Mouse (Mus musculus): Measurements from ENCODE around the gene Hcrtr1. TPM values are rescaled to one million over a fixed set of nuclear protein-coding genes. Genes with fewer than 3 reads are reported as not detected.

The Hcrtr1 gene
- polyA plus RNA-seq, 1 experiment, result 4.5 TPM

DNA sequence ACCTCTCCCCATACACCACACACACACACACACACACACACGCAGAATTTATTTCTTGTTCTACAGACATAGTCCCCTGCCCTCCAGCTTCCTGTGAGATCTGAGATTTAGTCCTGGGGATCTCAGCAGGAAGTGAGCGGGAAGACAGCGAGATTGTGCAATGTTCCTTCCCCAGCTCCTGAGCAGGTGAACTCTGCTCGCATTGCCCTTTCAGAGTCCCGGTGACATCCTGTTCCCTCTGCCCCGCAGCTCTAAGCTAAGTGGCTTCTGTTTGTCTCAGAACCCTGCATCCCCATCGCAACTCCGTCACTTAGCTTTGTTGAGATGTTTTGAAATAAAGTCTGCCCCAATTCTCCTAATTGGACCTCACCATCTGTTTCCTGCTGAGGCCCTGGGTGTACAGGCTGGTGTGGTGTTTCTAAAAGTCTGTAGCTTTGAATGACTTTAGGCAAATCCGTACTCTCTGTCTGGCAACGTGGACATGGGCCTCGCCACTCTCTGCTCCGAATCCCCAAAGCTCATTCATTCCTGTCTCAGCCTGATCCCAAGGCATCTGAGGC lies 17.7 kb upstream of the Hcrtr1 start:
- Histone ChIP-seq H3K27ac (ENCODE audit: insufficient read depth, low read length) (no peak overlapping the region), H3K4me1 (ENCODE audit: control insufficient read depth, insufficient read depth, low read length) (no peaks in the 10 kb centered on the region), H3K4me3 (ENCODE audit: insufficient read depth, low read length) (no peak overlapping the region)
- TF ChIP-seq CTCF (IDR thresholded peaks at IDR 0.05; ENCODE audit: extremely low read depth, insufficient read depth, low read length) (no peak), POLR2A (IDR thresholded peaks at IDR 0.05; ENCODE audit: extremely low read depth, insufficient read depth, low read length) (no peak)

DNA sequence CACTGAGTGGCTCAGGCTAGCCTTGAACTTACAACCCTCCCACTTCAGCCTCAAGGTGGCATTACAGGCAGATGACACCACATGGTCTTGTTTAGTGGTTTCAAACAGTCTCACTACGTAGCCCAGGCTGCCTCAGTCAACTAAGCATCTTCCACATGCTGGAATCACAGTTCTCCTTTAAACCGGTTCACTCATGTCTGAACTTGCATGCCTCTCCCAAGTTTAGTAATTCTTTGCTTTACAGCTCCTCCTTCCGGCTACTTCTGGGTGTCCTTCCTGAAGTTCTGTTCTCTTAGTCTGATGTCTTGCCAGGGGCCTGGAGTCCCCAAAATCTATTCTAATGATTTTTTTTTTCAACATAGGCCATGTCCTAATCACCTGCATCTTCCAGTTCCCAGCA lies 15.1 kb upstream of the Hcrtr1 start:
- TF ChIP-seq CTCF (IDR thresholded peaks at IDR 0.05; ENCODE audit: extremely low read depth, insufficient read depth, low read length), result no peak
- TF ChIP-seq POLR2A (IDR thresholded peaks at IDR 0.05; ENCODE audit: extremely low read depth, insufficient read depth, low read length), result no peak

DNA sequence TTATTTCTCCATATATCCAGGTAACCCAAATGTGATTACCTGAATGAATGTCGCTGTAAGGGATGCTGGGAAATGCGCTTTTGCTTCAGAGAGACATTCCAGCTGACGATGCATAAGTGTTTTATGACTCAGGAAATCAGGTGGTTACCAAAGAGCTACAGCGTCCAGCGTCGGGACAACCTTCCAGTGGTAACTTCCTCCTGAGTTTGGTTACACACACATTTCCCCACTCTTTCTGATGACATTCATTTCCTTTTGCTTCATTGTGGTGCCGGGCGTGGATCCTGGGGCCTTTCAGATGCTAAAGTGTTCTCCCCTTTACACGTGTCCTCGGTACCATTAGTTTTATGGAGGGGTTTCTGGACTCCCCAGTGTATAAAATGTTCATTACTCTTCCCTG lies 9.2 kb upstream of the Hcrtr1 start:
- no peak for TF ChIP-seq CTCF (IDR thresholded peaks at IDR 0.05; ENCODE audit: extremely low read depth, insufficient read depth, low read length)

More for the DNA sequence above, 15.1 kb upstream of the Hcrtr1 start:
- peaks cover 3% of the 10 kb centered on the region; the same call in 1 of the 2 replicates for H3K4me1 ChIP-seq (ENCODE audit: control insufficient read depth, insufficient read depth, low read length)
- no peak overlapping the region for H3K27ac ChIP-seq (ENCODE audit: insufficient read depth, low read length)
- no peak overlapping the region for H3K4me3 ChIP-seq (ENCODE audit: insufficient read depth, low read length)

DNA sequence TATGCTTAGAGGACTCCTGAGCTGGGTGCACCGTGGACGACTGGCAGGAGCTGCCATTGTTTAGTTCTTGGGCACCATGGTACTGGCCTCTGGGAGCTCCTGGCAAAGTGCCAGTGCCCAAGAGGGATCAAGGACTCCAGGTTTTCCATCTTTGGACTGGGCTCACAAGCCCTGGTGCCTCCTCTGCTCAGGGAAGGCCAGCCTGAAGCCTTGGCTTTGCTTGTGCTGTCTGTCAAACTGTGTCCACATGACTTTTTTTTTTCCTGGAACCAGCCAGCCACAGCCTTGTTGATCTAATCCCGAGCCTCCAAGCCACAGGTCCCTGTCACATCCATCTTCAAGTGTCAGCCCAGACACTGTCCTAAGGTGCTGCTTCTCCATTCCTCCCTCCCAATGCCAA lies 2.6 kb upstream of the Hcrtr1 start:
- Histone ChIP-seq H3K4me1 (ENCODE audit: control insufficient read depth, insufficient read depth, low read length) (0 out of 2 replicates have a peak, but pooled peaks cover 2% of the 10 kb centered on the region), H3K27ac (ENCODE audit: insufficient read depth, low read length) (no peak overlapping the region), H3K4me3 (ENCODE audit: insufficient read depth, low read length) (no peak overlapping the region)
- TF ChIP-seq POLR2A (IDR thresholded peaks at IDR 0.05; ENCODE audit: extremely low read depth, insufficient read depth, low read length) (no peak), CTCF (IDR thresholded peaks at IDR 0.05; ENCODE audit: extremely low read depth, insufficient read depth, low read length) (no peak)

More for the DNA sequence above, 9.2 kb upstream of the Hcrtr1 start:
- no peak overlapping the region for H3K4me3 ChIP-seq (ENCODE audit: insufficient read depth, low read length)
- H3K27ac ChIP-seq (ENCODE audit: insufficient read depth, low read length), result no peak overlapping the region
- H3K4me1 ChIP-seq (ENCODE audit: control insufficient read depth, insufficient read depth, low read length), result peaks cover 3% of the 10 kb centered on the region; the same call in 1 of the 2 replicates

DNA sequence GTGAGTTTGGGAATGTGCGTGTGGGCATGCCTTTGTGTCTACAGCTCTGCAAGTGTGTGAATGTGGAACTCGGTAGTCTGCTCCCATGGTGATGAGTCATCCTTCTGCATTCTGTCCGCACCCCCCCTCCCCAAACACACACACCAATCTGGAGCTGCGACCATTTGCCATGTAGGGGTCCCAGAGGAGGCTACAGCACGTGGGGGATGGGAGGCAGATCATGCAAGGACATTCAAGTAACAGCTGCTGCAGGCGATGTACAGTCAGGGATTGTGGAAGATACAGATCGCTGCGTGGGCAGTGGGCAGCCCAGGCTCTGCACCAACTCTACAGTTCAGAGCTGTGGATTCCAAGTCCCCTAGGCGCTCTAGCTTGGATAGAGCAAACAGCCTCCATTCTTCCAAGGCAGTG lies 1.8 kb upstream of the Hcrtr1 start:
- Histone ChIP-seq H3K27ac (ENCODE audit: insufficient read depth, low read length) (no peak overlapping the region), H3K4me1 (ENCODE audit: control insufficient read depth, insufficient read depth, low read length) (0 out of 2 replicates have a peak, but pooled peaks cover 2% of the 10 kb centered on the region), H3K4me3 (ENCODE audit: insufficient read depth, low read length) (no peak overlapping the region)
- no peak for TF ChIP-seq POLR2A (IDR thresholded peaks at IDR 0.05; ENCODE audit: extremely low read depth, insufficient read depth, low read length)
- no peak for TF ChIP-seq CTCF (IDR thresholded peaks at IDR 0.05; ENCODE audit: extremely low read depth, insufficient read depth, low read length)

DNA sequence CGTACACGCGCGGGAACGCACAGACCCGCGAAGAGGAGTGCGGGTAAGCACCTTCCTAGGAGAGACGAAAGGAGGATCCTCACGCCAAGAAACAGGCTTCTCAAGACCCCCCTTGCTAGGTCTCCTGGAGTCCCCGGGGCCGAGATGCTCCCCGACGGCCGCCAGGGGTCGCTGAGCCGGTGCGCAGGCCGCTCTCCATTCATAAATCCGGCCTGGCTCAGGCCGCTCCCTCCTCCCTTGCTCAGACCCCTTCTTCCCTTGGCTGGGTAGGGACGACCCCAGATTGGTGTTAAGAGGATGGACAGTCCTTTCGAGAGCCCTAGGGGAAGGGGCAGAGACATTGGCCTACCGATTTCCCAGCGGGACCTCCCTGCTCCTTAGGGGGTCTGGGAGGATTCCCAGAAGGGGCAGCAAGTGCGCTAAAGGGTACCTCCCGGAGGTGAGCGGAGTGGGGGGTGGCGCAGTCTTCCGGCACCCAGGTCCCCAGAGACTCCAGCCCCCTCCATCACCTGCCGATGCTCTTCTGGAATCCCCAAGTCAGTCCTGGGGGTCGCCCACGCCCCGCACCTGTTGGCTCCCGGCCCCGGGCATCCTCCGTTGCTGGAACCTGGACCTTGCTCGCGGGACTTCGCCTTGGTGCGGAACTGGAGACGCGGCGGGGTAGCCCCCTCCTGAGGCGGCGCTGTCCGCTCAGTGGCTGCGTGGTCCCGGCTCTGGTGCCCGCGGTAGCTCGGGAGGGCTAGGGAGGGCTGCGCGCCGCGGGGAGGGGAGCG lies 532 bp downstream of the Hcrtr1 start:
- Histone ChIP-seq H3K27ac (ENCODE audit: insufficient read depth, low read length) (no peak overlapping the region), H3K4me3 (ENCODE audit: insufficient read depth, low read length) (peak overlapping the region; percentile 22), H3K4me1 (ENCODE audit: control insufficient read depth, insufficient read depth, low read length) (0 out of 2 replicates have a peak, but pooled peaks cover 2% of the 10 kb centered on the region)
- TF ChIP-seq POLR2A (IDR thresholded peaks at IDR 0.05; ENCODE audit: extremely low read depth, insufficient read depth, low read length) (no peak), CTCF (IDR thresholded peaks at IDR 0.05; ENCODE audit: extremely low read depth, insufficient read depth, low read length) (peak; percentile 51)

DNA sequence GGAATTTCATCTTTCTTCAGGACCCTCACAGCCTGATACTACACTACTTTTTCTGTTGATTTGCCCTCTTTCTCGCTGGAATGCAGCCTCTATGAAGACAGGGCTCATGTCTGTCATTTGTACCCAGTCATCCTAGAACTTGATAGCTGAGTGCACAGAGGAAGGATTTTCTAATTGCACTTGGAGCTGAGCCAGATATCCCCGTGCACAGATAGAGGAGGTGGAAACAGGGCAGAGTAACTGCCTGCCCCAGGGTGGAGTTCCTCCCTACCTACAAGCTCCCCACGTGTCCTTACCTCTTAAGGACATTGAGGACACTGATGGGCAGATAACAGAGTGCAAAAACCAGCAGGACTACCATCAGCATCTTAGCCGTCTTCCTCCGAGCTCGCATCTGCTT lies 5.8 kb downstream of the Hcrtr1 start:
- TF ChIP-seq CTCF (IDR thresholded peaks at IDR 0.05; ENCODE audit: extremely low read depth, insufficient read depth, low read length) (no peak), POLR2A (IDR thresholded peaks at IDR 0.05; ENCODE audit: extremely low read depth, insufficient read depth, low read length) (no peak)
- Histone ChIP-seq H3K4me1 (ENCODE audit: control insufficient read depth, insufficient read depth, low read length) (no peaks in the 10 kb centered on the region), H3K27ac (ENCODE audit: insufficient read depth, low read length) (no peak overlapping the region), H3K4me3 (ENCODE audit: insufficient read depth, low read length) (no peak overlapping the region)

DNA sequence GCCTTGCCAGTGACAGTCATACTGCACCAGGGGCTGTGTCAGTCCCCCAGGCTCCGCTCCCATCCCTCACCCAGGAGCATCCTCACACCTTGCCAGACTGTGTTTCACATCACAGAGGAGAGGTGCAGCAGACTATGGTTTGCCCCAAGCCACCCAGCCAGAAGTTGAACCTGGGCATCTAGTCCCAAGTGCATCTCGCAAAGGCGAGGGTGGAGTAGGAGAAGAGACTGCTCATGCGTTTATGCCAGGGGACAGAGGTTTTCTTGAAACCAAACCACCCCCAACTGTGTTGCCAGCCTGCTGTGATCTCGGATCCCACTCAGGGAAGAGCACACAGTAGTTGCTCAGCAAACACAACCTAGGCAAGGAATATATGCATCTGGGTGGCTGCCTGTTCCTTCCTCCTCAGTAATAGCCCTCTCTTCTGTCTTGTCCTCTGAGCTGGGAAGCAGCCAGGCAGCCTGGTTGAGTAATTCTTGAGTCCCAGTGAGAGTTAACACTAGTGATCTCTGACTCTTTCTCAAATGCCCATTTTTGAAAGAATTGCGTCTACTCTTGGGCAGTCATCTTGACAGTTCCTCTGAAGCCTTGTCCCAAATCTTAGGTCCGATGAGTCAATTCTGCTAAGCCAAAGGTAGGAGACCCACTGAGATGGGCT lies 7.6 kb downstream of the Hcrtr1 start:
- H3K27ac ChIP-seq (ENCODE audit: insufficient read depth, low read length), result no peak overlapping the region
- no peak overlapping the region for H3K4me3 ChIP-seq (ENCODE audit: insufficient read depth, low read length)
- no peaks in the 10 kb centered on the region for H3K4me1 ChIP-seq (ENCODE audit: control insufficient read depth, insufficient read depth, low read length)
- TF ChIP-seq CTCF (IDR thresholded peaks at IDR 0.05; ENCODE audit: extremely low read depth, insufficient read depth, low read length) (no peak), POLR2A (IDR thresholded peaks at IDR 0.05; ENCODE audit: extremely low read depth, insufficient read depth, low read length) (no peak)

DNA sequence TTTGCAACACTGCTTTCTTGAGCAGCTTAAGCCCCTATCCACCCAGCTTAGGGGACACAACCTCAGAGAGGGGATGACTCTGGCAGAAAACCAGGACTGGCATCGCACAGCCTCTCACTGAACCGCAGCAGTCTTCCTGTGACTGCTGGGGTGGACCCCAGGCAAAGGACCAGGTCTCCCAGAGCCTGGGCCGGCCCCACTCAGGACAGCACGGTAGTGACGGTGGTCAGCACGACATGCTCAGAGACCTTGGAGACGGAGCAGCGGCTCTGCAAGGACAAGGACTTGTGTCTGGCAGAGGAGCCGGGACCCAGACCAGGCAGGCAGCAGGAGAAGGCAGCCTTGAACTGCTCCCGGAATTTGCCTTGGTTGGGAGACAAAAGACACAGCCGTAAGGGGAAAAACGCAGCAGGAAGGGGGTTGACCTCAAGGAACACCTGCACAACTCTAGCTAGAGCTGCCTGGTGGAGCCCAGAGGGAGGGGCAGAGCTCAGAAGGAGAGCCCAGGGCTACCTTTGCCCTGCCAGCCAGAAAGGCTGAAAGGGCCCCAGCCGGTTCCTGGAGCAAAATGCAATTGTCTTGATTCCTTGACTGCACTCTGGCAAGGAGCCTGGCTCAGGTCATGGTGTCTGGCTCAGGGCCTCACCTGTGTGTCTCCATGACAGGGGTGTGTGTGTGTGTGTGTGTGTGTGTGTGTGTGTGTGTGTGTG lies 8.4 kb downstream of the Hcrtr1 start:
- Histone ChIP-seq H3K27ac (ENCODE audit: insufficient read depth, low read length) (no peak overlapping the region), H3K4me3 (ENCODE audit: insufficient read depth, low read length) (no peak overlapping the region), H3K4me1 (ENCODE audit: control insufficient read depth, insufficient read depth, low read length) (no peaks in the 10 kb centered on the region)
- TF ChIP-seq CTCF (IDR thresholded peaks at IDR 0.05; ENCODE audit: extremely low read depth, insufficient read depth, low read length) (no peak), POLR2A (IDR thresholded peaks at IDR 0.05; ENCODE audit: extremely low read depth, insufficient read depth, low read length) (no peak)
